Mouse (Mus musculus): ENCODE data around the gene Cmtm4. TPM values are rescaled to one million over a fixed set of nuclear protein-coding genes. Genes with fewer than 3 reads are reported as not detected.

Gene Cmtm4
- polyA plus RNA-seq, 1 experiment from 2014 or later: 3.0 TPM

- Histone ChIP-seq H3K9ac (no peak overlapping the region), H3K4me1 (peaks cover 12% of the 10 kb centered on the region; the same call in 1 of the 2 replicates), H3K27me3 (no peaks in the 10 kb centered on the region), H3K36me3 (peaks cover 43% of the 10 kb centered on the region; the same call in 1 of the 2 replicates), H3K4me2 (replicated peaks) (0 out of 2 replicates have a peak overlapping the region, but pooled peaks have one; percentile 5), H3K4me3 (no peak overlapping the region), H3K27ac (no peak overlapping the region), H3K9me3 (no peaks in the 10 kb centered on the region)
- ATAC-seq (ENCODE audit: insufficient number of reproducible peaks, insufficient read depth, low FRiP score, low TSS enrichment): 0 out of 2 replicates have a peak, but pooled peaks have one; percentile 4
- WGBS: 13% methylated on average over 7 of the region's 7 CpGs
Observed at GRCm38 (mm10) chr8:104343957-104344356, 51.6 kb downstream of the Cmtm4 start.

GRCm38 (mm10) chr8:104342426-104342825 lies 53.2 kb downstream of the Cmtm4 start:
- no peak overlapping the region for H3K9ac ChIP-seq
- ATAC-seq (ENCODE audit: insufficient number of reproducible peaks, insufficient read depth, low FRiP score, low TSS enrichment): no peak
- no peaks in the 10 kb centered on the region for H3K9me3 ChIP-seq
- 79% methylated on average over 5 of the region's 5 CpGs for WGBS
- H3K27me3 ChIP-seq: no peaks in the 10 kb centered on the region
- peaks cover 12% of the 10 kb centered on the region; the same call in 1 of the 2 replicates for H3K4me1 ChIP-seq
- no peak overlapping the region for H3K4me2 ChIP-seq (replicated peaks)
- H3K4me3 ChIP-seq: no peak overlapping the region
- peaks cover 37% of the 10 kb centered on the region; the same call in 1 of the 2 replicates for H3K36me3 ChIP-seq
- no peak overlapping the region for H3K27ac ChIP-seq

GRCm38 (mm10) chr8:104341678-104342077 lies 53.9 kb downstream of the Cmtm4 start:
- Histone ChIP-seq H3K27ac (0 out of 2 replicates have a peak overlapping the region, but pooled peaks have one; percentile 91), H3K4me2 (replicated peaks) (peak overlapping the region; percentile 73), H3K4me1 (peaks cover 12% of the 10 kb centered on the region; the same call in 1 of the 2 replicates), H3K9me3 (no peaks in the 10 kb centered on the region), H3K4me3 (peak overlapping the region; percentile 71), H3K9ac (peak overlapping the region; percentile 83), H3K27me3 (no peaks in the 10 kb centered on the region), H3K36me3 (peaks cover 30% of the 10 kb centered on the region; the same call in 1 of the 2 replicates)
- 46% methylated on average over 6 of the region's 6 CpGs for WGBS
- no peak for ATAC-seq (ENCODE audit: insufficient number of reproducible peaks, insufficient read depth, low FRiP score, low TSS enrichment)

GRCm38 (mm10) chr8:104341106-104341561 lies 54.5 kb downstream of the Cmtm4 start:
- under 1% methylated on average over 24 of the region's 24 CpGs for WGBS
- peak; percentile 64 for ATAC-seq (ENCODE audit: insufficient number of reproducible peaks, insufficient read depth, low FRiP score, low TSS enrichment)
- Histone ChIP-seq H3K9me3 (no peaks in the 10 kb centered on the region), H3K27me3 (no peaks in the 10 kb centered on the region), H3K9ac (peak overlapping the region; percentile 83), H3K27ac (peak overlapping the region; percentile 91), H3K4me3 (peak overlapping the region; percentile 71), H3K4me2 (replicated peaks) (peak overlapping the region; percentile 73), H3K4me1 (peaks cover 12% of the 10 kb centered on the region; the same call in 1 of the 2 replicates), H3K36me3 (peaks cover 26% of the 10 kb centered on the region; the same call in 1 of the 2 replicates)

DNA sequence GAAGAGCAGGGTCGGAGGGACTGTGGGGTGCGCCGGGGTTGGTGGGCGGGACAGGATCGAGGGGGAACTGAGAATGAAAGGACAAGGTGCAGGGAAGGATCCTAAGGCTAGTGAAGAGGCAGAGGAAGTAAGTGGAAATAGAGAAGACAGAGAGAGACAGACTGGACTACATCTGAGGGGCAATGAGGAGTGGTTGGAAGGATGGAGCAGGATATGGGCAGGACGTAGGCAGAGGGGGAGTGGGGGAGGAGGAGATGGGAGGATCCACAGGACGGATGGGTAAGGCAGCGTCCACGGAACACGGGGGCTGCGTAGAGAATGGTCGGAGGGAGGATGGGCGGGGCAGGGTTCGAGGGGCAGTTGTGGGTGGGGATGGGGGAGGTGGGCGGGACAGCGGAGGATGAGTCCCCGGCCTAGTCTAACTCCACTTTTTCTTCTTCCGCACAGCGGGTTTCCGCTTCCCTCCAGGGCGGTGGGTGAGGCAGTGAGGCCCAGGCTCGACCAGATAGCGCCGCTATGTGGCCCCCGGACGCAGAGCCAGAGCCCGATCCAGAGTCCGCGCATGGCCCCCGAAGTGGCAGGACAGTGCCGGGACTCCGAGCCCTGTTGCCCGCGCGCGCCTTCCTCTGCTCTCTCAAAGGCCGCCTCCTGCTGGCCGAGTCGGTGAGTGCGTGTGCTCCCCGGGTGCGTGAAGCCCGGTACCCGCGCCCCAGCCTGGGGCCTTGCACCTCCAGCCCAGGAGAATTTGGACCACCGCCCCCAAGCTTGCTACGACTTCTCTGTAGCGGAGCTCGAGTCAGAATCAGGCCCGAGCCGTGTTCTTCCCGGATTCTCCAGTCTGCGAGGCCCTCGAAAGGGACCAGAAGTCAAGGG lies 55.1 kb downstream of the Cmtm4 start:
- ATAC-seq (ENCODE audit: insufficient number of reproducible peaks, insufficient read depth, low FRiP score, low TSS enrichment): peak; percentile 83
- peak overlapping the region; percentile 83 for H3K9ac ChIP-seq
- H3K36me3 ChIP-seq: peaks cover 19% of the 10 kb centered on the region; the same call in 1 of the 2 replicates
- under 1% methylated on average over 41 of the region's 54 CpGs for WGBS
- no peaks in the 10 kb centered on the region for H3K9me3 ChIP-seq
- H3K4me2 ChIP-seq (replicated peaks): peak overlapping the region; percentile 73
- no peaks in the 10 kb centered on the region for H3K27me3 ChIP-seq
- H3K4me1 ChIP-seq: peaks cover 12% of the 10 kb centered on the region; the same call in 1 of the 2 replicates
- peak overlapping the region; percentile 71 for H3K4me3 ChIP-seq
- peak overlapping the region; percentile 91 for H3K27ac ChIP-seq

- Histone ChIP-seq H3K27me3 (no peaks in the 10 kb centered on the region), H3K27ac (peak overlapping the region; percentile 91), H3K4me3 (peak overlapping the region; percentile 71), H3K9ac (peak overlapping the region; percentile 83), H3K4me1 (peaks cover 12% of the 10 kb centered on the region; the same call in 1 of the 2 replicates), H3K9me3 (no peaks in the 10 kb centered on the region), H3K4me2 (replicated peaks) (peak overlapping the region; percentile 73), H3K36me3 (peaks cover 13% of the 10 kb centered on the region; the same call in 1 of the 2 replicates)
- ATAC-seq (ENCODE audit: insufficient number of reproducible peaks, insufficient read depth, low FRiP score, low TSS enrichment): peak; percentile 11; the same call in 1 of the 2 replicates
- 3% methylated on average over 6 of the region's 6 CpGs for WGBS
Observed at GRCm38 (mm10) chr8:104339983-104340232, 55.7 kb downstream of the Cmtm4 start.

- Histone ChIP-seq H3K9me3 (no peaks in the 10 kb centered on the region), H3K36me3 (peaks cover 8% of the 10 kb centered on the region; the same call in 1 of the 2 replicates), H3K4me1 (peaks cover 12% of the 10 kb centered on the region; the same call in 1 of the 2 replicates), H3K4me3 (peak within 1 kb of the TSS; percentile 71), H3K9ac (peak within 1 kb of the TSS; percentile 83), H3K4me2 (replicated peaks) (peak within 1 kb of the TSS; percentile 73), H3K27ac (peak within 1 kb of the TSS; percentile 91), H3K27me3 (no peaks in the 10 kb centered on the region)
- 13% methylated on average over 17 of the region's 18 CpGs for WGBS
- no peak for ATAC-seq (ENCODE audit: insufficient number of reproducible peaks, insufficient read depth, low FRiP score, low TSS enrichment)
Observed at GRCm38 (mm10) chr8:104339229-104339982, 56.2 kb downstream of the Cmtm4 start, which contains the start of gene Cmtm3. TSS of gene Cmtm3 (plus strand) at chr8:104339410.

DNA sequence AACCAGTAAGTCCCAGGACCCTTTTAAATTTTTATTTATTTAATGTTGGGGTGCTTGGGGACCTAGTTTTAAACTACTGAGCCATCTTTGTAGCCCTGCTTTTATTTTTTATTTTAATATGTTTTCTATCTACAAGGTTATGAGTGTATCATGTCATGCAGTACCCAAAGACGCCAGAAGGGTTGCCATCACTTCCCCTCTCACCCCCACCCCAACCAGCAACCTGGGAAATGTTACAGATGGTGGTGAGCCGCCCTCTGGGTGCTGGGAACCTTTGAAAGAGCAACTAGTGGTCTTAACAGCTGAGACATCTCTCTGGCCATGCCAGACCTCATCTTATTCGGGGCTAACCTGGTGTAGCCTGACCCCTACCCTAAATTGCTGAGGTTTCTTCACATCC lies 57.7 kb downstream of the Cmtm4 start:
- no peaks in the 10 kb centered on the region for H3K36me3 ChIP-seq
- WGBS: 54% methylated on average over 3 of the region's 3 CpGs
- ATAC-seq (ENCODE audit: insufficient number of reproducible peaks, insufficient read depth, low FRiP score, low TSS enrichment): no peak
- H3K4me2 ChIP-seq (replicated peaks): no peak overlapping the region
- H3K4me3 ChIP-seq: no peak overlapping the region
- H3K27ac ChIP-seq: no peak overlapping the region
- H3K9ac ChIP-seq: no peak overlapping the region
- peaks cover 12% of the 10 kb centered on the region; the same call in 1 of the 2 replicates for H3K4me1 ChIP-seq
- no peaks in the 10 kb centered on the region for H3K27me3 ChIP-seq
- H3K9me3 ChIP-seq: no peaks in the 10 kb centered on the region

GRCm38 (mm10) chr8:104336806-104337205 lies 58.8 kb downstream of the Cmtm4 start:
- no peak for ATAC-seq (ENCODE audit: insufficient number of reproducible peaks, insufficient read depth, low FRiP score, low TSS enrichment)
- 84% methylated on average over 1 of the region's 1 CpGs for WGBS

DNA sequence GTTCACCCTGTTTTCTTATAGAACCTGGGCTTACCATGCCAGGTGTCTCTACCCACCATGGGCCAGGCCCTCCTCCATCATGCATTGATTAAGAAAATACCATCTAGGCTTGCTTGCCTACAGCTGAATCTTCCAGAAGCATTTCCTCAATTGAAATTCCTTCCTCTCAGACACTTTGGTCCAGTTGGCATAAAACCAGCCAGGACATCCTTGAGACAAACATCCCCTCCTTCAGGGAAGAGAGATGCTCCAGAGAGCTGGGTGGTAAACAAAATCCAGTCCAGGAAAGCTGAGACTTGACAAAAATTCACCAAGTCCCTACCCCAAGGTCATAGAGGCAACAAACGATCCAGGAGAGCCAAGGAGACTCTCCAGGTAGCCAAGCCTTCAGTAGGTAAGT lies 61.4 kb downstream of the Cmtm4 start:
- H3K27ac ChIP-seq: no peak overlapping the region
- ATAC-seq (ENCODE audit: insufficient number of reproducible peaks, insufficient read depth, low FRiP score, low TSS enrichment): no peak
- H3K4me1 ChIP-seq: no peaks in the 10 kb centered on the region
- H3K36me3 ChIP-seq: no peaks in the 10 kb centered on the region
- 59% methylated on average over 1 of the region's 1 CpGs for WGBS
- no peak overlapping the region for H3K4me2 ChIP-seq (replicated peaks)
- H3K4me3 ChIP-seq: no peak overlapping the region
- H3K27me3 ChIP-seq: no peaks in the 10 kb centered on the region
- H3K9ac ChIP-seq: no peak overlapping the region
- no peaks in the 10 kb centered on the region for H3K9me3 ChIP-seq

More at GRCm38 (mm10) chr8:104336806-104337205, 58.8 kb downstream of the Cmtm4 start:
- Histone ChIP-seq H3K27me3 (no peaks in the 10 kb centered on the region), H3K36me3 (no peaks in the 10 kb centered on the region), H3K4me1 (peaks cover 11% of the 10 kb centered on the region; the same call in 1 of the 2 replicates), H3K27ac (no peak overlapping the region), H3K9me3 (no peaks in the 10 kb centered on the region), H3K4me2 (replicated peaks) (no peak overlapping the region), H3K4me3 (no peak overlapping the region), H3K9ac (no peak overlapping the region)

- no peak overlapping the region for H3K27ac ChIP-seq
- ATAC-seq (ENCODE audit: insufficient number of reproducible peaks, insufficient read depth, low FRiP score, low TSS enrichment): no peak
- H3K36me3 ChIP-seq: no peaks in the 10 kb centered on the region
- 73% methylated on average over 5 of the region's 5 CpGs for WGBS
- no peak overlapping the region for H3K4me2 ChIP-seq (replicated peaks)
- no peak overlapping the region for H3K9ac ChIP-seq
- no peaks in the 10 kb centered on the region for H3K27me3 ChIP-seq
- no peaks in the 10 kb centered on the region for H3K4me1 ChIP-seq
- no peaks in the 10 kb centered on the region for H3K9me3 ChIP-seq
- no peak overlapping the region for H3K4me3 ChIP-seq
Observed at GRCm38 (mm10) chr8:104333786-104334185, 61.8 kb downstream of the Cmtm4 start.

Data from embryonic facial prominence, embryonic 12.5 days (tissue).